Mouse (Mus musculus) heart, postnatal 0 days (tissue): ENCODE data around the gene Clasrp. TPM values are rescaled to one million over a fixed set of nuclear protein-coding genes. Genes with fewer than 3 reads are reported as not detected.

Source experiments
- ATAC-seq: fragments of 200-750 bp; cut with Nextera tagmentation; 2 replicates; pipeline ENCODE4 v1.8.0; 2017; ENCODE audit warnings: low read depth, moderate number of reproducible peaks, moderate library complexity; ENCODE audit not compliant: insufficient read depth
- DNase-seq: peaks from one replicate; pipeline ENCODE4 v3.0.0-alpha.2; 2016; ENCODE audit warnings: low spot score
- H3K27ac ChIP-seq: fragments of 300-500 bp; sonication (generic); 2 replicates; pipeline ENCODE4 v1.5.1; 2014; ENCODE audit warnings: low read depth, mild to moderate bottlenecking
- H3K27me3 ChIP-seq: fragments of 300-500 bp; sonication (generic); 2 replicates; pipeline ENCODE4 v1.6.1; 2014; ENCODE audit warnings: low read length, mixed read lengths; ENCODE audit not compliant: control insufficient read depth, insufficient read depth
- H3K36me3 ChIP-seq: fragments of 300-500 bp; sonication (generic); replicated peaks from 2 replicates; pipeline ENCODE4 v1.6.1; 2014; ENCODE audit warnings: low read length, mixed read lengths; ENCODE audit not compliant: control insufficient read depth, insufficient read depth
- H3K4me1 ChIP-seq: fragments of 300-500 bp; sonication (generic); 2 replicates; pipeline ENCODE4 v1.6.1; 2014; ENCODE audit warnings: antibody characterized with exemption; ENCODE audit not compliant: control insufficient read depth, insufficient read depth
- H3K4me2 ChIP-seq: fragments of 300-500 bp; sonication (generic); 2 replicates; pipeline ENCODE4 v1.6.1; 2014; ENCODE audit warnings: low read depth, mild to moderate bottlenecking, low read length, moderate library complexity
- H3K4me3 ChIP-seq: fragments of 300-500 bp; sonication (generic); 2 replicates; pipeline ENCODE4 v1.5.1; 2014; ENCODE audit warnings: low read depth, low read length
- H3K9ac ChIP-seq: fragments of 300-500 bp; sonication (generic); replicated peaks from 2 replicates; pipeline ENCODE4 v1.6.1; 2014; ENCODE audit warnings: low read depth, low read length, mixed read lengths
- H3K9me3 ChIP-seq: fragments of 300-500 bp; sonication (generic); replicated peaks from 2 replicates; pipeline ENCODE4 v1.6.1; 2016; ENCODE audit warnings: low read length; ENCODE audit not compliant: control insufficient read depth
- CTCF ChIP-seq: IDR thresholded peaks from 2 replicates; pipeline ENCODE4 v1.5.1; 2016; ENCODE audit warnings: antibody characterized with exemption, control low read depth, low read depth
- EP300 ChIP-seq: IDR thresholded peaks from 2 replicates; pipeline ENCODE4 v1.6.1; 2016; ENCODE audit warnings: antibody characterized with exemption, low read depth
- WGBS: fragments of 180-500 bp; shearing (Covaris S2); extraction: QIAGEN DNeasy Blood & Tissue Kit; methylation state at CpG from one replicate; pipeline ENCODE4 v1.1.7; 2014; 5-methylcytosine and 5-hydroxymethylcytosine counted together
- polyA plus RNA-seq: library from polyadenylated mRNA; unstranded; fragments of >200 nt; fragmentation: Nextera tagmentation; extraction: Ambion mirVana; gene quantifications from 2 replicates; pipeline ENCODE4 v1.2.1, GENCODE M21; 2015
- total RNA-seq: library from RNA; depleted of rRNA; stranded (reverse); fragments of >200 nt; gene quantifications from 2 replicates; pipeline ENCODE4 v1.2.3, GENCODE M21; 2014; ENCODE audit warnings: low replicate concordance

Gene Clasrp
- total and polyA plus RNA-seq, 2 experiments from 2014 or later = 17.5 to 75.2 TPM

- H3K9me3 ChIP-seq = no peaks in the 10 kb centered on the region
- TF ChIP-seq CTCF (no peak), EP300 (no peak)
- peaks cover 69% of the 10 kb centered on the region for H3K36me3 ChIP-seq
- H3K27me3 ChIP-seq = no peaks in the 10 kb centered on the region
- no peak overlapping the region for H3K4me2 ChIP-seq
- no peak overlapping the region for H3K27ac ChIP-seq
- 87% methylated on average over 2 of the region's 2 CpGs for WGBS
- peaks cover 12% of the 10 kb centered on the region; the same call in 1 of the 2 replicates for H3K4me1 ChIP-seq
- DNase-seq (no peak), ATAC-seq (no peak)
- H3K4me3 ChIP-seq = no peak overlapping the region
- H3K9ac ChIP-seq = no peak overlapping the region
Observed at GRCm38 (mm10) chr7:19634591-19634990, 30.3 kb upstream of the Clasrp start.

- Histone ChIP-seq H3K27ac (no peak overlapping the region), H3K27me3 (no peaks in the 10 kb centered on the region), H3K4me1 (peaks cover 14% of the 10 kb centered on the region; the same call in 1 of the 2 replicates), H3K36me3 (peaks cover 63% of the 10 kb centered on the region), H3K9me3 (no peaks in the 10 kb centered on the region), H3K4me3 (no peak overlapping the region), H3K9ac (no peak overlapping the region), H3K4me2 (no peak overlapping the region)
- TF ChIP-seq CTCF = no peak
- TF ChIP-seq EP300 = no peak
- no peak for DNase-seq
- whole genome bisulfite sequencing = 87% methylated on average over 15 of the region's 15 CpGs
- no peak for ATAC-seq
Observed at GRCm38 (mm10) chr7:19633855-19634254, 29.6 kb upstream of the Clasrp start.

GRCm38 (mm10) chr7:19633197-19633596 is 28.9 kb upstream of the Clasrp start:
- Histone ChIP-seq H3K27ac (no peak overlapping the region), H3K4me1 (peaks cover 14% of the 10 kb centered on the region; the same call in 1 of the 2 replicates), H3K36me3 (peaks cover 56% of the 10 kb centered on the region), H3K4me3 (no peak overlapping the region), H3K4me2 (no peak overlapping the region), H3K9me3 (no peaks in the 10 kb centered on the region), H3K27me3 (no peaks in the 10 kb centered on the region), H3K9ac (no peak overlapping the region)
- 82% methylated on average over 17 of the region's 17 CpGs for WGBS
- no peak for TF ChIP-seq EP300
- TF ChIP-seq CTCF = no peak
- ATAC-seq (no peak), DNase-seq (no peak)

DNA sequence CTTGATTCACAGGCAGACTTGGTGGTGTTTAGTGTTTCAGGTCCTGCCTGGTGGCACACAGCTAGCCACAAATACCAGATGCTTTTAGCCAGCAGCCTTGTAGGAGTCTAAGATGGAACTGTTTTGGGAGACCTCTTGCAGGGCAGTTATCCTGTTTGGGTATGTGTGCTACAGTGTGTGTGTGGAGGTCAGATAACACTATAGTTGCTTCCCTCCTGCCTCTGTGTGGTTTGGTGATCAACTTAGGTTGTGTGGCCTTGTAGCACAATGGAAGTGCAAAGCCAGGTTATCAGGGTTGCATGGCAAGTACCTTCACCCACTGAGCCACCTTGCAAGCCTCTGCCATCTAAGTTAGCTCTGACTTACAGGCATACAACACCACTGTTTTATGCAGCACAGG is 28.4 kb upstream of the Clasrp start:
- no peak overlapping the region for H3K4me2 ChIP-seq
- H3K36me3 ChIP-seq = peaks cover 52% of the 10 kb centered on the region

GRCm38 (mm10) chr7:19632275-19632674 is 28.0 kb upstream of the Clasrp start:
- DNase-seq (no peak), ATAC-seq (no peak)
- Histone ChIP-seq H3K27me3 (no peaks in the 10 kb centered on the region), H3K27ac (no peak overlapping the region), H3K9me3 (no peaks in the 10 kb centered on the region), H3K4me1 (peaks cover 14% of the 10 kb centered on the region; the same call in 1 of the 2 replicates), H3K4me2 (no peak overlapping the region), H3K36me3 (peaks cover 47% of the 10 kb centered on the region), H3K4me3 (no peak overlapping the region), H3K9ac (no peak overlapping the region)
- TF ChIP-seq CTCF (no peak), EP300 (no peak)

More for the DNA sequence above, 28.4 kb upstream of the Clasrp start:
- TF ChIP-seq EP300 = no peak
- no peak for TF ChIP-seq CTCF
- H3K4me1 ChIP-seq = peaks cover 14% of the 10 kb centered on the region; the same call in 1 of the 2 replicates
- H3K4me3 ChIP-seq = no peak overlapping the region
- H3K9ac ChIP-seq = no peak overlapping the region
- DNase-seq (no peak), ATAC-seq (no peak)
- H3K27me3 ChIP-seq = no peaks in the 10 kb centered on the region
- H3K9me3 ChIP-seq = no peaks in the 10 kb centered on the region
- no peak overlapping the region for H3K27ac ChIP-seq

DNA sequence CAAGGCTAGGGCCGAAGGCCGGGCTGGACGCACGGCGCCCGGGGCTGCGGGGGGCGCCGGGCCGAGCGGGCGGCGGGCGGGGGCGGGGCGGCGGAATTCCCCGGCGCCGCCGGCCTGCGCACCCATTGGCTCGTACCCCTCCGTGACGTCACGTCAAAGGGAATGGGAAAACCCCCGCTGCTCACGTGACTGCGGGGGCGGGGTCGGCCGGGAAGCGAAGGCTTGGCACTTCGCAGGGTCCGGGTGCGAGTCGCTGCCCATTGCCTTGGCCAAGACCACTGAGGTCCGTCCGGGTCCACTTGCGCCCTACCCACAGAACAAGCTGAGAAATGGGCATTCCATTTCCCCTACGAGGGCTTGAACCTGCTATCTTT is 25.1 kb upstream of the Clasrp start, which contains the start of gene Relb:
Gene Relb, minus strand, starts transcription at position 78 of the 374 bp plus-strand sequence.
- 2% methylated on average over 35 of the region's 41 CpGs for WGBS
- Histone ChIP-seq H3K4me1 (0 out of 2 replicates have a peak, but pooled peaks cover 4% of the 10 kb centered on the region), H3K9me3 (no peaks in the 10 kb centered on the region), H3K4me2 (peak within 1 kb of the TSS; percentile 99), H3K36me3 (peaks cover 24% of the 10 kb centered on the region), H3K9ac (peak within 1 kb of the TSS; percentile 69), H3K27me3 (no peaks in the 10 kb centered on the region), H3K4me3 (peak within 1 kb of the TSS; percentile 84), H3K27ac (peak within 1 kb of the TSS; percentile 91)
- ATAC-seq (peak; percentile 71), DNase-seq (peak; percentile 76)
- no peak for TF ChIP-seq EP300
